Mouse (Mus musculus): ENCODE data around the gene Gm20388.

Gene Gm20388

GRCm38 (mm10) chr8:122311115-122311514, 2400.5 kb downstream of the Gm20388 start:
- DNase-seq (ENCODE audit: low spot score in 2 of 2): no peak

GRCm38 (mm10) chr8:122312553-122312952, 2401.9 kb downstream of the Gm20388 start:
- DNase-seq (ENCODE audit: low spot score in 2 of 2): no peak

GRCm38 (mm10) chr8:122313310-122313709, 2402.7 kb downstream of the Gm20388 start:
- peak in 1 of 2 experiments; percentile 57 for DNase-seq (ENCODE audit: low spot score in 2 of 2)

GRCm38 (mm10) chr8:122314899-122315496, 2404.4 kb downstream of the Gm20388 start:
- DNase-seq (ENCODE audit: low spot score in 2 of 2): no peak

- no peak for DNase-seq (ENCODE audit: low spot score in 2 of 2)
Observed at GRCm38 (mm10) chr8:122316402-122316801, 2405.8 kb downstream of the Gm20388 start.

- DNase-seq (ENCODE audit: low spot score in 2 of 2): no peak
Observed at GRCm38 (mm10) chr8:122317918-122318475, 2407.4 kb downstream of the Gm20388 start.

- DNase-seq (ENCODE audit: low spot score in 2 of 2): no peak
Observed at GRCm38 (mm10) chr8:122319045-122319707, 2408.5 kb downstream of the Gm20388 start.

- DNase-seq (ENCODE audit: low spot score in 2 of 2): no peak
Observed at GRCm38 (mm10) chr8:122319708-122320075, 2409.1 kb downstream of the Gm20388 start.

GRCm38 (mm10) chr8:122320541-122320940, 2409.9 kb downstream of the Gm20388 start:
- DNase-seq (ENCODE audit: low spot score in 2 of 2): no peak

GRCm38 (mm10) chr8:122321455-122321921, 2410.8 kb downstream of the Gm20388 start:
- DNase-seq (ENCODE audit: low spot score in 2 of 2): peak; percentile 88 to 89

- no peak for DNase-seq (ENCODE audit: low spot score in 2 of 2)
Observed at GRCm38 (mm10) chr8:122322126-122322525, 2411.5 kb downstream of the Gm20388 start.

GRCm38 (mm10) chr8:122322792-122323191, 2412.2 kb downstream of the Gm20388 start:
- DNase-seq (ENCODE audit: low spot score in 2 of 2): peak in 1 of 2 experiments; percentile 60

GRCm38 (mm10) chr8:122323951-122324402, 2413.3 kb downstream of the Gm20388 start:
- DNase-seq (ENCODE audit: low spot score in 2 of 2): peak in 1 of 2 experiments; percentile 58

GRCm38 (mm10) chr8:122325196-122325595, 2414.6 kb downstream of the Gm20388 start:
- DNase-seq (ENCODE audit: low spot score in 2 of 2): no peak

GRCm38 (mm10) chr8:122326114-122326542, 2415.5 kb downstream of the Gm20388 start:
- DNase-seq (ENCODE audit: low spot score in 2 of 2): no peak

GRCm38 (mm10) chr8:122329072-122329471, 2418.4 kb downstream of the Gm20388 start:
- DNase-seq (ENCODE audit: low spot score in 2 of 2): no peak

GRCm38 (mm10) chr8:122329553-122330239, 2419.1 kb downstream of the Gm20388 start:
- DNase-seq (ENCODE audit: low spot score in 2 of 2): no peak

- no peak for DNase-seq (ENCODE audit: low spot score in 2 of 2)
Observed at GRCm38 (mm10) chr8:122330446-122331133, 2419.9 kb downstream of the Gm20388 start.

- DNase-seq (ENCODE audit: low spot score in 2 of 2): no peak
Observed at GRCm38 (mm10) chr8:122331134-122331523, 2420.5 kb downstream of the Gm20388 start.

- DNase-seq (ENCODE audit: low spot score in 2 of 2): peak; percentile 85 to 94
Observed at GRCm38 (mm10) chr8:122332753-122333506, 2422.3 kb downstream of the Gm20388 start.

GRCm38 (mm10) chr8:122333531-122333930, 2422.9 kb downstream of the Gm20388 start:
- no peak for DNase-seq (ENCODE audit: low spot score in 2 of 2)
